In genomic region chr14:60970961-60971360, GRCm38 (mm10) we compare ENCODE assay signal across 26 mouse cellular contexts.
"Had no signal": no experiment of that assay in that cellular context is flagged by ENCODE, and none has a peak within 500 bp of the region (broad histone marks: within the 10 kb centered on the region; RNA-seq: fewer than 3 reads in every experiment).

No protein-coding gene starts in this region.

- H3K9ac ChIP-seq: heart, embryonic 12.5 days; hindbrain, embryonic 12.5 days; hindbrain, embryonic 14.5 days; intestine, embryonic 15.5 days; limb, embryonic 13.5 days; limb, embryonic 15.5 days; liver, embryonic 12.5 days; liver, embryonic 14.5 days had no signal

- H3K27ac ChIP-seq: gastrocnemius, adult 2 months; heart, embryonic 10.5 days; hindbrain, embryonic 10.5 days; hindbrain, embryonic 12.5 days; hindbrain, embryonic 14.5 days; intestine, embryonic 15.5 days; limb, embryonic 13.5 days; limb, embryonic 15.5 days; liver, embryonic 12.5 days; liver, embryonic 14.5 days had no signal

- DNase-seq: gastrocnemius, adult 2 months; gastrocnemius, postnatal 10 days; gastrocnemius, postnatal 25 days; heart, adult 18-20 months; heart, postnatal 10 days; heart, postnatal 4 days; kidney, adult 18-20 months; kidney, adult 8-10 months; kidney, postnatal 10 days; kidney, postnatal 25 days; kidney, postnatal 4 days; left cerebral cortex, postnatal 4 days; lung, adult 18-20 months had no signal

- H3K27me3 ChIP-seq: heart, embryonic 12.5 days; hindbrain, embryonic 12.5 days; intestine, embryonic 15.5 days; limb, embryonic 13.5 days; limb, embryonic 15.5 days; liver, embryonic 12.5 days had no signal

- H3K9me3 ChIP-seq: heart, embryonic 10.5 days; heart, embryonic 12.5 days; hindbrain, embryonic 10.5 days; hindbrain, embryonic 12.5 days; intestine, embryonic 15.5 days; limb, embryonic 13.5 days; limb, embryonic 15.5 days; liver, embryonic 12.5 days had no signal

- ATAC-seq: hindbrain, embryonic 16.5 days; inflammation-experienced regulatory T-cells, adult 6 months; intestine, embryonic 15.5 days; intestine, postnatal 0 days; liver, embryonic 12.5 days had no signal

- H3K36me3 ChIP-seq: intestine, embryonic 15.5 days; liver, embryonic 12.5 days had no signal

- H3K4me3 ChIP-seq: gastrocnemius, adult 2 months; heart, embryonic 10.5 days; heart, embryonic 12.5 days; hindbrain, embryonic 10.5 days; hindbrain, embryonic 12.5 days; intestine, embryonic 15.5 days; limb, embryonic 13.5 days; limb, embryonic 15.5 days; liver, embryonic 12.5 days had no signal

- H3K4me1 ChIP-seq: heart, embryonic 12.5 days; hindbrain, embryonic 12.5 days; intestine, embryonic 15.5 days; limb, embryonic 15.5 days had no signal

- H3K4me2 ChIP-seq: heart, embryonic 12.5 days; hindbrain, embryonic 12.5 days; hindbrain, embryonic 14.5 days; intestine, embryonic 15.5 days; limb, embryonic 13.5 days; limb, embryonic 15.5 days; liver, embryonic 12.5 days had no signal
